Mouse (Mus musculus): ENCODE measurements at regions not wholly inside any gene's neighbourhood (a gene's known extent, or its start where the extent isn't known, plus 50 kb on each side); places are given as distances from the start of the nearest gene placed in this dataset.

DNA sequence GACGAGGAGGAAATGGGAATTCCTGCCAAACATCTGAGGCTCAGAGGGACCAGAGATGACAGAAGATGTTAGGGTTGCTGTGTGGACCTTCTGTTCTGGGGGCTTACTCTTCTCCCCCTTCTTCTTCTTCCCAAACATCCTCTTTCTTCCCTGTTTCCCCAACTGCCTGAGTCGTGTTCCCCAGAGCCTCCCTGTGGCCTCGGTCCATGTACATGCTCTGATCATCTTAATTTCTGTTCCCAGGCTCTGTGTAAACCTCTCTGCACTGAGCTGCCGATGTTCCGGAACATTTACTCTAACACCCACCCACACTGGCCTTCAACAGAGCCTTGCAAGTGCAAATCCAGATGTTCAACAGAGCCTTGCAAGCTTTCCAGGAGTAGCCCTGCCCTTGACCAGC, 90.1 kb upstream of the Adra1d start:
- no peak overlapping the region for H3K9ac ChIP-seq (replicated peaks; ENCODE audit: low read length)
- H3K4me3 ChIP-seq (replicated peaks; ENCODE audit: low read depth, low read length), result no peak overlapping the region
- DNase-seq, result no peak
- no peak overlapping the region for H3K27ac ChIP-seq (replicated peaks; ENCODE audit: low read depth, low read length)
- H3K9me3 ChIP-seq (ENCODE audit: control insufficient read depth, low read length), result no peaks in the 10 kb centered on the region
- no peaks in the 10 kb centered on the region for H3K27me3 ChIP-seq (ENCODE audit: control insufficient read depth, insufficient read depth, low read length)
- no peak overlapping the region for H3K4me2 ChIP-seq (ENCODE audit: low read length)
- no peaks in the 10 kb centered on the region for H3K4me1 ChIP-seq (ENCODE audit: control insufficient read depth, insufficient read depth, low read length)
- WGBS, result 77% methylated on average over 5 of the region's 5 CpGs
- no peaks in the 10 kb centered on the region for H3K36me3 ChIP-seq (ENCODE audit: control insufficient read depth, insufficient read depth, low read length)
- no peak for ATAC-seq (ENCODE audit: low FRiP score, low TSS enrichment)

DNA sequence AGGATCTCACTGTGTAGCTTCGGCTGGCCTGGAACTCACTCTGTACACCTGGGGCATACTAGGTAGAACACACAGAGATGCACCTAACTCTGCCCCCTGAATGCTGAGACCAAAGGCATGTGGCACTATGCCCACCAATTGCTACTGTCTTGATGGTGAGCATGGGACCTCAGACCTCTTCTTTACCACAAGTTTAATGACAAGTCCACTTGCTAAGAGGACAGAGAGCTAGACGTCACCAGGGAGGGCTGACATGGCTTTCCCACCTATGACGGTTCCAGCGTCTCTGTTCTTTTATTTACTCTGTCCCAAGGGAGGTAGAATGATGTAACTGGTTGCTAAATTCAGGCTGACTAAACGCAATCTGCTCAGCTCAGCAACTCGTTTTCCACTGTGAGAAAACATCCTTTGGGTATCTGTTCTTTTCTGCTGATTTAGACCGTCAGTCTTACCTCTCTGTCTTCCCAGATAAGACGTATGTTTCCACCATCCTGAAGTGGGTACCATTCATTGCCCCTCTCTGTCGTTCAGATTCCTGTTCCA, 88.6 kb upstream of the Adra1d start:
- Histone ChIP-seq H3K27ac (replicated peaks; ENCODE audit: low read depth, low read length) (no peak overlapping the region), H3K9me3 (ENCODE audit: control insufficient read depth, low read length) (no peaks in the 10 kb centered on the region), H3K4me2 (ENCODE audit: low read length) (no peak overlapping the region), H3K27me3 (ENCODE audit: control insufficient read depth, insufficient read depth, low read length) (no peaks in the 10 kb centered on the region), H3K4me3 (replicated peaks; ENCODE audit: low read depth, low read length) (no peak overlapping the region), H3K4me1 (ENCODE audit: control insufficient read depth, insufficient read depth, low read length) (no peaks in the 10 kb centered on the region), H3K9ac (replicated peaks; ENCODE audit: low read length) (no peak overlapping the region), H3K36me3 (ENCODE audit: control insufficient read depth, insufficient read depth, low read length) (no peaks in the 10 kb centered on the region)
- no peak for DNase-seq
- no peak for ATAC-seq (ENCODE audit: low FRiP score, low TSS enrichment)
- WGBS, result 78% methylated on average over 9 of the region's 9 CpGs

DNA sequence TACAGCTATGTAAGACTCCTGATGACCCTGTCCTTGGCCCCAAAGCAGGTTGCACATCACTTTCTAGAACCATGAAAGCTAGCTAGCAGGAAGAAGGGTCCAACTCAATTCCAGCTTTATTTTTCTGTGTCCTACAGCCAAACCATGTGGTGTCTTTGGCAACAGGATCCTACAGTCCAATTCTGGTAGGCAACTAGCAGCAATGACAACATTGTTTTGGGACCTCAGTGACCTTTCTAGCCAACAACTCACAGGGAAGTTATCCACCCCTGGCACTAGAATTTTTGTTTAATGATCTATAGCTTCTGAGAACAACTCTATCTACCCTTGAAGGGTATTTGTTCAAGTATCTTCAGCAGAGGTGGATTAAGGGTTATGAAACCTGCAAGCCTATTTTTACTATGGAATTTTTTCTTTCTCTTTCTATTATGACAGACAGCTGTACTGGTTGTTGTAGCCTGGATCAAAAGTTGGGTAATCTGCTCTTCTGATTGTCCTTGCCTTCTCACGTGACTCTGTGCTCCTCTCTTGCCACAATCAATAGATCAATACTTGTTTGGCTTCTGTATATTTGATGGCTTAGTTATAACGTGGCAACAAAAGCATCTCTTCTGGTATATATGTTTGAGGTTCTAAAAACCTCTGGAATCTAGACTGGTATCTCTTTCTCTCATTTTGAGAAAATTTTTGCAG, 82.2 kb upstream of the Adra1d start:
- no peaks in the 10 kb centered on the region for H3K4me1 ChIP-seq (ENCODE audit: control insufficient read depth, insufficient read depth, low read length)
- WGBS, result 77% methylated on average over 2 of the region's 2 CpGs
- H3K27me3 ChIP-seq (ENCODE audit: control insufficient read depth, insufficient read depth, low read length), result no peaks in the 10 kb centered on the region
- H3K36me3 ChIP-seq (ENCODE audit: control insufficient read depth, insufficient read depth, low read length), result no peaks in the 10 kb centered on the region
- DNase-seq, result no peak
- no peak overlapping the region for H3K4me3 ChIP-seq (replicated peaks; ENCODE audit: low read depth, low read length)
- H3K9me3 ChIP-seq (ENCODE audit: control insufficient read depth, low read length), result no peaks in the 10 kb centered on the region
- H3K27ac ChIP-seq (replicated peaks; ENCODE audit: low read depth, low read length), result no peak overlapping the region
- no peak overlapping the region for H3K4me2 ChIP-seq (ENCODE audit: low read length)
- ATAC-seq (ENCODE audit: low FRiP score, low TSS enrichment), result no peak
- H3K9ac ChIP-seq (replicated peaks; ENCODE audit: low read length), result no peak overlapping the region

DNA sequence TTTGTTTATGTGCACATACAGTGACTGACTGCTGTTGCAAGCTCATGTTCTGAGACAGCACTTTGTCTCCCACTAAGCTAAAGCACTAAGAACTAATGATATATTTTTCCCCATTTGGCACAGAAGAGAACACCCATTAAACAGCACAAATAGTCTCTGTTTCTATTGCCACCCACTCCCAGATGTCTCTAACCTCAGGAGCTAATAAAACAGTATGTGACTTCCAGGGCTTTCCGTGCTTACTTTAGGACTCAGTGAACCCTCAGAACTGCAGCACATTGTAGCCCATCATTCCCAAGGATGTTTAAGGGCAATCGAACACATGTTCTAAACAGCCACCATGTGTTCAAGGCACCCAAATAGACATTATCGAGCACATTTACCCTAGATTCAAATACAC, 80.4 kb upstream of the Adra1d start:
- no peak overlapping the region for H3K4me2 ChIP-seq (ENCODE audit: low read length)
- DNase-seq (no peak), ATAC-seq (ENCODE audit: low FRiP score, low TSS enrichment) (no peak)
- H3K9ac ChIP-seq (replicated peaks; ENCODE audit: low read length), result no peak overlapping the region
- no peak overlapping the region for H3K27ac ChIP-seq (replicated peaks; ENCODE audit: low read depth, low read length)
- H3K4me3 ChIP-seq (replicated peaks; ENCODE audit: low read depth, low read length), result no peak overlapping the region
- H3K27me3 ChIP-seq (ENCODE audit: control insufficient read depth, insufficient read depth, low read length), result no peaks in the 10 kb centered on the region
- no peaks in the 10 kb centered on the region for H3K9me3 ChIP-seq (ENCODE audit: control insufficient read depth, low read length)
- no peaks in the 10 kb centered on the region for H3K36me3 ChIP-seq (ENCODE audit: control insufficient read depth, insufficient read depth, low read length)
- 95% methylated on average over 3 of the region's 3 CpGs for WGBS
- no peaks in the 10 kb centered on the region for H3K4me1 ChIP-seq (ENCODE audit: control insufficient read depth, insufficient read depth, low read length)

DNA sequence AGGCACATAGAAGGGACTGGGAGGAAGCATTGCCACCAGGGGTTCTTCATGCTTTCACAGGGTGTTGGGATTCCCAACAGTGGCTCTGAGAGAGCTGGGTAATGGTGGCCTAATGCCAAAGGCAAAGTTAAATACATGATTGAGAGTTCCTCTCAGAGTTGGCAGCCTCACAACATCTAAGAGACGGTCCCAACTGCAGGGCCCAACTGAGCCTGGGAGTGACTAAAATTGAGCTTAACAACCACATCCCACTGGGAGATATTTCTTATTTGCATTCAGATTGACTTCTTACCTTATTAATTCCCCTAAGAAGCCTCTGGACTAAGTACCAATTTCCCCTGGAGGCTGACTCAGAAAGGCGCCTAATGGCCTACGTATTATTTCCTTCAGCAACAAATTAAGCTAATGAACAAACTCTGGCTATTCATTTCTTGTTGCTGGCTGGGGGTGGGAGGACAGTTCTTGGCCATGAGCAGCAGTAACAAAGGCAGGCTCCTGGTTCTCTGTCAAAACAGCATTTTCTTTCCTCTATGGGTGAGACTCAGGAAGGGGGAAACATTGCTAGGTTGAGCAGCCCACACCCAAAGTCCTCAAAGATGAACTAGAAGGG, 77.0 kb upstream of the Adra1d start:
- ATAC-seq (ENCODE audit: low FRiP score, low TSS enrichment), result no peak
- no peak overlapping the region for H3K4me2 ChIP-seq (ENCODE audit: low read length)
- DNase-seq, result no peak
- H3K4me1 ChIP-seq (ENCODE audit: control insufficient read depth, insufficient read depth, low read length), result no peaks in the 10 kb centered on the region
- no peaks in the 10 kb centered on the region for H3K27me3 ChIP-seq (ENCODE audit: control insufficient read depth, insufficient read depth, low read length)
- WGBS, result 68% methylated on average over 3 of the region's 3 CpGs
- no peak overlapping the region for H3K27ac ChIP-seq (replicated peaks; ENCODE audit: low read depth, low read length)
- H3K9ac ChIP-seq (replicated peaks; ENCODE audit: low read length), result no peak overlapping the region
- no peaks in the 10 kb centered on the region for H3K9me3 ChIP-seq (ENCODE audit: control insufficient read depth, low read length)
- H3K4me3 ChIP-seq (replicated peaks; ENCODE audit: low read depth, low read length), result no peak overlapping the region
- H3K36me3 ChIP-seq (ENCODE audit: control insufficient read depth, insufficient read depth, low read length), result no peaks in the 10 kb centered on the region

DNA sequence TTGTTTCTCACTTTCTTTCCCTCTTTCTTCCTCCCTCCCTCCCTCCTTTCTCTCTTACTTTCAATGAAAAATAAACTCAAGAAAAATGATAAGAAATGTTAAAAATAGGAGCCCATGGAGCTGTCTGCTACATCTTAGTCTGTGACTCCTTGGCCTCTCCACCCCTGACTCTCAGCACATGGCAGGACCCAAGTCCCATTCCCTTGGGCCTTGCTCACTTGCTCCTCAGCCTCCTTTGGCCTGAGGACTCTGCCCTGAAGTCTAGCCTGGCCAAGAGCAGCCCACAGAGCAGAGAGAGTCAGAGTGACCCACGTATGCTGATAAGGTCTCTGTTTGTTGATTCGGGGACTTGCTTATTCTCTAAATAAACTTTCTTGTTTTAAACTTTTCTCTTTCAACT, 73.7 kb upstream of the Adra1d start:
- Histone ChIP-seq H3K27ac (replicated peaks; ENCODE audit: low read depth, low read length) (no peak overlapping the region), H3K36me3 (ENCODE audit: control insufficient read depth, insufficient read depth, low read length) (no peaks in the 10 kb centered on the region), H3K9ac (replicated peaks; ENCODE audit: low read length) (no peak overlapping the region), H3K27me3 (ENCODE audit: control insufficient read depth, insufficient read depth, low read length) (no peaks in the 10 kb centered on the region), H3K4me1 (ENCODE audit: control insufficient read depth, insufficient read depth, low read length) (no peaks in the 10 kb centered on the region), H3K9me3 (ENCODE audit: control insufficient read depth, low read length) (no peaks in the 10 kb centered on the region), H3K4me2 (ENCODE audit: low read length) (no peak overlapping the region), H3K4me3 (replicated peaks; ENCODE audit: low read depth, low read length) (no peak overlapping the region)
- 87% methylated on average over 2 of the region's 2 CpGs for WGBS
- no peak for ATAC-seq (ENCODE audit: low FRiP score, low TSS enrichment)
- DNase-seq, result no peak

DNA sequence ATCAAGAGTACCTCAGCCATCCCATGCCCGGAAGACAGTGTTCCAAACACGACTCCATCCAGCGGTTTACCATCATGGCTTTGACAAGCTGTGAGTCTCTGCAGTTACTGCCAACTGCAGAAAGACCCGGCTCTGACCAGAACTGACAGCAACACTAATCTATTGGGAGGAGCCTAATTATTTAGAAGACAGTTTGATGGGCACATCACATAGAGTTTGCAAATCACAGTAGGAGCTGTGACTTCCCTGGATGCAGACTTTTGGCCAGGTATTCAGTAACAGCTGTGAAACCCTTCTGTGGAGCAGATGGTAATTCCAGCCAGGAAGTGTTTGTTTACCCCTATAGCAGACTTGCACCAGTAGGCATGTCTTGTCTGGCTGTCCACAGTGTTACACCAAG, 55.8 kb upstream of the Adra1d start:
- Histone ChIP-seq H3K4me3 (replicated peaks; ENCODE audit: low read depth, low read length) (no peak overlapping the region), H3K9me3 (ENCODE audit: control insufficient read depth, low read length) (no peaks in the 10 kb centered on the region), H3K4me2 (ENCODE audit: low read length) (no peak overlapping the region), H3K4me1 (ENCODE audit: control insufficient read depth, insufficient read depth, low read length) (no peaks in the 10 kb centered on the region), H3K27ac (replicated peaks; ENCODE audit: low read depth, low read length) (no peak overlapping the region), H3K36me3 (ENCODE audit: control insufficient read depth, insufficient read depth, low read length) (no peaks in the 10 kb centered on the region), H3K9ac (replicated peaks; ENCODE audit: low read length) (no peak overlapping the region), H3K27me3 (ENCODE audit: control insufficient read depth, insufficient read depth, low read length) (no peaks in the 10 kb centered on the region)
- DNase-seq, result no peak
- WGBS, result 82% methylated on average over 4 of the region's 4 CpGs
- ATAC-seq (ENCODE audit: low FRiP score, low TSS enrichment), result no peak

DNA sequence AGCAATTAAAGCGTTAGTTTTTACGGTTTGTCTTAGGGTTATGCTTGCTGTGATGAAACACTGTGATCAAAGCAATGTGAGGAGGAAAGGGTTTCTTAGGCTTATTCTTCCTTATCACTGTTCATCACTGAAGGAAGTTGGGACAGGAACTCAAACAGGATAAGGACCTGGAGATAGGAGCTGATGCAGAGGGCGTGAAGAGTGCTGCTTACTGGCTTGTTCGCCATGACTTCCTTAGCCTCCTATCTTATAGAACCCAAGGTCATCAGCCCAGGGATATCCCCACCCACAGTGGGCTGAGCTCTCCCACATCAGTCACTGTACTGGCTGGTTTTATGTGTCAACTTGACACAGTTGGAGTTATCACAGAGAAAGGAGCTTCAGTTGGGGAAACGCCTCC, 50.4 kb upstream of the Adra1d start:
- no peaks in the 10 kb centered on the region for H3K4me1 ChIP-seq (ENCODE audit: control insufficient read depth, insufficient read depth, low read length)
- no peaks in the 10 kb centered on the region for H3K9me3 ChIP-seq (ENCODE audit: control insufficient read depth, low read length)
- H3K4me3 ChIP-seq (replicated peaks; ENCODE audit: low read depth, low read length), result no peak overlapping the region
- no peaks in the 10 kb centered on the region for H3K36me3 ChIP-seq (ENCODE audit: control insufficient read depth, insufficient read depth, low read length)
- WGBS, result 88% methylated on average over 5 of the region's 5 CpGs
- ATAC-seq (ENCODE audit: low FRiP score, low TSS enrichment) (no peak), DNase-seq (no peak)
- no peaks in the 10 kb centered on the region for H3K27me3 ChIP-seq (ENCODE audit: control insufficient read depth, insufficient read depth, low read length)
- H3K4me2 ChIP-seq (ENCODE audit: low read length), result no peak overlapping the region
- H3K27ac ChIP-seq (replicated peaks; ENCODE audit: low read depth, low read length), result no peak overlapping the region
- no peak overlapping the region for H3K9ac ChIP-seq (replicated peaks; ENCODE audit: low read length)
